Mouse (Mus musculus): ENCODE results near the gene Bcas3.
"Not testable (repeated sequence)": the region's sequence is repeated elsewhere in the genome, so short reads cannot be mapped to it uniquely, and the experiment has no call there.

Gene Bcas3

DNA sequence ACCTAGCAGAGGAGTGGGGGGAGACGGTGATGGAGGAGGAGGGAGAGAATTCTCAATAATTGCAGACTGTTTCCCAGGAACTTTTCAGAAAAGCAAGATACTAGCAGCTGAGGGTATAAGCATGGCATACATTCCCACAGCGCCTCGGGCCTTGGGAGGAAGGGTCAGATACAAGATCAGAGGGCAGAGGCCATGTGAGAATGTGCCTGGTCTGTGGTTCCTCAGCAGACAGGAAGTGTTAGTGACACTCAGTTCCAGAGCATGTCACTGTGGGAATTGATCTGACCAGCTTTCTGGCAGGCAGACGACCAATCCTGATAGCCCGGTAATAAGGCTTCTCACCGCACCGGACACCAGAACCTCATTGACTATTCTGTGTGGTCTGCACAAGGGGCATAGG is 357.2 kb downstream of the Bcas3 start:
- no peak for DNase-seq (ENCODE audit: low read depth, low spot score)

DNA sequence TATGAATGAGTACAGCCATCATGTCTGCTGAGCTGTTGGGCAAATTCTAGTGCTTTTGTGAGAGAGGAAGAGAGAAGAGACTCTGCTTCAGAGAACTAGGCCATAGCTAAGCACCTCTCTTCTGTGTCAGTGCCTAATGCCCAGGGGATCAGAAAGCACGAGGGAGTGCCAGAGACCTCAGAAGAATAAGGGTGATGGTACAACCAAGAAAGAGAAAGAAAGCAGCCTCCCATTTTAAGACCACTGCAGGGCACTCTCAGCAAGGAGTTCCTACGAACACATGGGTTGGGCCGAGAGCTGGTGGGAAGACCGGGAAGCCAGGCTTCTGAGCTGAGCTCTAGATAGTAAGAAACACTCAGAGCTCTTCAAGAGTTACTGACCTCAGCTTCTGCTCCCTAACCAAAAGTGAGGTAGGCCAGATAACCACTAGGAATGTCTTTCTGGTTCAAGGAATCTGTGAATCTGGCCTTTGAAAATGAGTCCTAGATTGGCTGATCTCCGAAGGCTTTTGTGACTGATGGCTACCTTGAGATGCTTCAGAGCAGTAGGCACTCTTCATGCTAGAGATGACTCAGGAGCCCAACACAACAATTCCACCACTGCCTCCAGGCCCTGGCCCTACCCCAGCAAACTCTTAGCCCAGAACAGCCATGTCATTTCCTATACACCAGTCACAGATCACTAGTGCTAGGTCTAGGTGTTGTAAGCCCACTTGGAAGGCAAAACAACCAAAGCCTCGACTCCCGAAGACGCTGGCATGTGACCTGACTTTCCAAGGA is 359.2 kb downstream of the Bcas3 start:
- no peak for DNase-seq (ENCODE audit: low read depth, low spot score)

DNA sequence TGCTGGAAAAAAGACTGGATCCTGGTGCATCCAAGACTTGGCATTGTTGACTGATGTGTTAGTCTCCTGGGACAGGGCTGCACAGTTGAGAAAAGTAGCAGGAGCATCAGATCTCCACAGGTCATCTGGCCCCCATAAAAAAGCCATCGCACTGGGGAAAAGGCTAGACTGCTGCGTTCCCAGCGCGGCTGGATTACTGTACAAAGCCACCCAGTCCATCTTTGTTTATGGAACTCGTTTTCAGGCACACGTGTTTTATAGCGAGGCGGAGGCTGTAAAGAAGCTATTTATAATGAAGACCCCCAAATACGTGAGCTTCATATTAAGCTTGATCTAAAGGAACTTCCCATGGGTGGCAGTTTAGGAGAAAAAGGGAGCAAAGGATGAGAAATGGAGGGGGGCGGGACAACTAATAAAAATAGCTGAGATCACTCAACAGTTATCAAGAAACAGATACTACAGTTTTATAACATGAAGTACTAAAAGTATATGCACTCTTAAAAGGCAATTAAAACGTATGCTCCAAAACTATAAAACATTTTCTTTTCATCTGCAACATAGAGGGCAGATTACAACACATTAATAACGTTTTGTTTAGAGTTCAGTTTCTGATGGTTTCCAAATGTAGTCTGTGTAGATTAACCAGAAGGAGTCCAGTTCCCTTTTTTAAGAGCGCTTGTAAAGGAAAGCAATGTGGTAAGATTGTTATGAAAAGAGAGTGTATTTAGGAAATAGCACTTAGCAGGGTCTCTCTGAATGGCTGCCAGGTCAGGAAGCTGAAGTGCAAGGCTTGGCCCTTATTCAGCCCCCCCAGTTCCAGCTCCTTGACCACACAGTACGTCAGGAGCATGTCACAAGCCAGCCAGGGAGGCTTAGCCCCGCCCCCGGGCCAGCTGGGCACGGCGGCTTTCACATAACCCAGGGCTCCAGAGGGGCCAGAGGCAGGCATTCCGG is 360.2 kb downstream of the Bcas3 start:
- peak; percentile 68 for DNase-seq (ENCODE audit: low read depth, low spot score)

DNA sequence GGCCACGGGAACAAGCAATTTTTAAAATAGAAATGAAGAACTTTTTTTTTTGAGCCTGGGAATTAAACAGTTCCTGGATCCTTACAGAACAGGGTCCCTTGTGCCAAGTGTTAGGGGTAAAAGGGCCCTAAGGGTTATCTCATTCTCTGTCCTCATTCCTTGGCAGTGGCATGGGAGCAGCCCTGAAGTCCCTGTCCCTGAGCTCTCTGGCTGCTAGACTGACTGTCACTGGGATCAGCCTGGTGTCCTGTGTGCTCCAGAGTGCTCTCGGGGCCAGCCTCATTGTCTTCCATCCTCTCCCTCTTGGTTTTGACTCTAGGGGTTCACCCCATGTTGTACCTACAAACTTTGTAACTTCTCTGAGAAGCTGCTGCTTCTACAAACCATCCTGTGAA is 360.8 kb downstream of the Bcas3 start:
- no peak for DNase-seq (ENCODE audit: low read depth, low spot score)

DNA sequence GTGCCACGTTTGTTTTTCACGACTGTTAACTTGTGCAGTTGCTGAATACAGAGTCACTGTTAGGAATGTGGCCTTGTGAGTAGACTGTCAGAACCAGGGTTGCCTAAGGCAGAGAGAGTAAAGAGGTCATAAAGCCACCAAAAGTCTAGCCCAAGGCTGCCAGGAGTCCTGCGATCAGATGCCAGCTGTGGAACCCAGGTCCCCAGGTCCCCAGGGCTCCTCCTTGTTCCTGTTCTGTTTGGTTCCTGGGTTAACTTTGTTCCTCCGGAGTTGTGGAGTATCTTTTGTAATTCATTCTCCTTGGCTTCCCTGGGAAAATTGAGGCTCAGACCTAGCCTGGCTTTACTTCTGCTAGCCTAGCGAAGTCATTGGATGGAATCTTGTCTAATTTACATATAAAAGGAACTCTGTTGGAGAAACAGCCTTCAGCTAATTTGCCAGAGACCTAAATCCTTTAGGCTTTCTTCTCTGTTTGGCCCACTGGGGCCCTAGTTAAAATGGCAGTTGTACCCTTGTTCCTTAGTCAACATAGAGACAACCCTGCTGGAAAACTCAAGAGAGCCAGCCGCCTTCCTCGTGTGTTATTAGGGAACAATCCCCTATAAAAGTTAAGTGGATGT is 361.5 kb downstream of the Bcas3 start:
- DNase-seq (ENCODE audit: low read depth, low spot score), result no peak

DNA sequence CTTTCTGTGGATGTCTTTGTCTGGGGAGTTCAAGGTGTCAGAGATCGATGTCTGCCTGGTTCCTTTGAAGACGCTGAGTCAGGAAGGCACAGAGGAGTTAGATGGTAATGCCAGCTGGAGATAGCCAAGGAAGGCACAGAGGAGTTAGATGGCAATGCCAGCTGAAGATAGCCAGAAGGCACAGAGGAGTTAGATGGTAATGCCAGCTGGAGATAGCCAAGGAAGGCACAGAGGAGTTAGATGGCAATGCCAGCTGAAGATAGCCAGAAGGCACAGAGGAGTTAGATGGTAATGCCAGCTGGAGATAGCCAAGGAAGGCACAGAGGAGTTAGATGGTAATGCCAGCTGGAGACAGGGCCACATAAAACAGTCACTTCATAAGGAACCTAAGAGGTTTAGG is 363.8 kb downstream of the Bcas3 start:
- DNase-seq (ENCODE audit: low read depth, low spot score), result not testable (repeated sequence)

DNA sequence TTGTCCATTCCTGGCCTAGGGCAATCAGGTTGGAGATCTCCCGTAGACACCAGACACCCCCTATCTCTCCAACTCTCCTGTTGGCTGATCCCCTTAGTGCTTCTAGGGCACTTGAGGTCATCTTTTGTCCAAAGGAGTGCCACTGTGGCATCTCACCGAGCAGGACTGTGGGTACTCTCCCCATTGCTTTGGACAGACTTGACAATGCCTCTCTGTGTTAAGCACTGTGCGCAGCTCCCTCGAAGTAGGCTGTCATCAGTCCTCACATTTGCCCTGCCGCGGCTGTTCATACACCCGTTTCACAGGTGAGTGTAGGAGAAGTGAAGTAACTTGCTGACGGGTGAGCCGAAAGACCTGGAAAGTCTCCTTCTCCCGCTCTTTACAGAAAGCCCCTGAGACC is 366.1 kb downstream of the Bcas3 start:
- DNase-seq (ENCODE audit: low read depth, low spot score), result no peak

DNA sequence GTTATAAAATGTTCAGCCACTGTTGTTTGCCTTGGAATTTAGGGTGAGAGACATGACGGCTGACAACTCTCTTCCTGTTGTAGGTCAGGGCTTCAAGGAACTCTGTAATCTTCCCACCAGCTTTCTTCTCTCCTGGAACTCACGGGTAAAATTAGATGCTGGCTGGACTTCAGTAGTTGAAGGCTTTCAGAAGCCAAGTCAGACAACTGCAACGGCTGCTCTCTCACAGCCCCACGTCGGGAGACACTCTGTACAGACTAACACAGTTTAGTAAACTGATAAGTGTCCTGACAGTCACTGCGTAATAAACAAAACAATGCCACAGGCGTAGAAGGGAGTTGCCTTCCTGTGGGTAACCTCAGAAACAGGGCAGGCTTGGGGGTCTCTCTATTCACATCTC is 366.8 kb downstream of the Bcas3 start:
- no peak for DNase-seq (ENCODE audit: low read depth, low spot score)

DNA sequence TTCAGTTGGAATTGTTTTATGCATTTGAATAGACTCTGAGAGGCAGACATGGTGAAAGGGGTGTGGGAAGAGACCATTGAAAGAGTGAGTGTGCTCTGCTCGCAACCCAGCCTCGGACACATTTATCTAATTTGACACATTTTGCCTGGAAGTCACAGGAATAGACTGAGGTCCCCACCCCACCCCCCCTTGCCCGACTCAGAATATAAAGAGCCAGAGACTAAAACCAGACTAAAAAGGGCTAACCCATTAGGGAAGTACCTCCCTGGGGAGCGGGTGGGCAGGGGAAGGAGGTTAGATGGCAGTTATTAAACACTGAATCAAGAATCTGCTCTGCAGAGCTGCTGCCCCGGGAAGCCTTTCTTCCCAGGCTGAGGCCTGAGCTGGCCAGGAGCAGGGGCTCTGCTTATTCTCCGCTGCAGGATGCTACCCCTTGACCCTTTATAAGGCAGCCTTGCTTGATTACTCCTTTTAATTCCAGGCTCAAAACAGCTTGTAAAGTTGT is 367.4 kb downstream of the Bcas3 start:
- no peak for DNase-seq (ENCODE audit: low read depth, low spot score)

DNA sequence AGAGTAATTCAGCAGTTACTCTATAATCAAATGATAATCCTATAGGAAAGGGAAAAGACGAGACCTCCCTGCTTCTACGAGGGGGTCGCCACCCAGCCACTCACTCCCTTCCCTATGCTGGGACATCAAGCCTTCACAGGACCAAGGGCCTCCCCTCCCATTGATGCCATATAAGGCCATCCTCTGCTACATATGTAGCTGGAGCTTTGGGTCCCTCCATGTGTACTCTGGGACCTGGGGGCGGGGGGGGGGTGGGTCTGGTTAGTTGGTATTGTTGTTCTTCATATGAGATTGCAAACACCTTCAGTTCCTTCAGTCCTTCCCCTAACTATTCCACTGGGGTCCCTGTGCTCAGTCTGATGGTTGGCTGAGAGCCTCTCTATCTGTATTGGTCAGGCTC is 369.0 kb downstream of the Bcas3 start:
- DNase-seq (ENCODE audit: low read depth, low spot score), result no peak

DNA sequence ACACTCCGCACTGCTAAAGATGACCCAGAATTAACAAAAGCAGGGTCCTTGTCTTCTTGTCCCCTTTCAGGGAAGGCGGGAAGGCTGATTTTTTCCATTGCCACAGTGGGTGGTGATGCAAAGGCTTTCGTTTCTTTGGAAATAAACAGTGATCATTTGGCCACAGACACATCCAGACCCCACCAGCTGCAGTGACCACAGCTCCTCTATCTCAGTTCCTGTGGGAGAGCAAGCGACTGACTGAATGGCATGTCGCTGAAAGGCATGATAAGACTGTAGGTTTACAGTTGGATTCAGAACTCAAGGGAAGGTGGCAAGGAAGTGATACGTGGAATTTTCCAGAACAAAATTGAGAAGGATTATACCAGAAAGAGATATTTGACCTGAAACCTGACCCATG is 371.2 kb downstream of the Bcas3 start:
- no peak for DNase-seq (ENCODE audit: low read depth, low spot score)

DNA sequence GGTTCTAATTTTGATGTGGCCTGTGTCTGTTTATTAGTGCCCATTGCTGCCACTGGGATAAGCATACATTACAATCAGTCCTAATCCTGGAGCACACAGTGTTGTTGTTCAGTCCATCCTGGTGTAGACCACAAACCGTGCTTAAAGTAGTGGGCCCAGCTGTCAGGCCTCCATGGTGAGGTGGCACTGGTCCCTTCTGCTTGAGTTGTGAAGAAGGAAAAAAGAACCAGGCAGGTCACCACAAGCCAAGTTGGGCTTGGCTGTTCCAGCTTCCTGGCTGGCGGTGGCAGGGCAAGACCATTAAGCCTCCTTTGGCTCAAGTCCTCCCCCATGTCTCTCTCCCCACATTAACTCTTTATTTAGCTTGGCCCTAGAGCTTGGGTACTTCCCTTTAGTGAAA is 376.8 kb downstream of the Bcas3 start:
- no peak for DNase-seq (ENCODE audit: low read depth, low spot score)

DNA sequence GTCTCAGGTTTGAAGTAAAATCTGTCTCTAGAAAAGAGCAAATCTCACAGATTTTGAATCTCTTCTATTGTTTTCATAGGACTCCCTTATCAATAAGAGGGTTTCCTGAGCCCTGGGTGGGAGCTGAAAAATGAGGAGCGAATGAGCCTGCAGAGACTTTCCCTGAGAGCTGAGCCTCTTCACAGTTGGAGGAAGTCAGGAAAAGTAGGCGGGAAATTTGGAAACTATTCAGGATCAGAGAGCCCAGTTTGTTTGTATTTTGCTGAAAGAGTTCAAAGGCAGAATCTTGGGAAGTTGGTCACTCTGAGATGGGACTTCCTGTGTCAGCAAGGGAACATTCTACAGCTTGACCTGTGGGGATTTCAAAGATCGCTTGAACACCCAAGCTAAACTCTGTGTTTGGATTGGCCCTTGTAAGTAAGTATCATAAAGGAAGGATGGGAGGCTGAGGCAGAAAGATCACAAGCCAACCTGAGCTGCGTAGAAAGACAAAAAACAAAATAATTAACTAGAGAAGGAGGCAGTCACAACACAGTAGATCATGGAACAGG is 379.6 kb downstream of the Bcas3 start:
- no peak for DNase-seq (ENCODE audit: low read depth, low spot score)

DNA sequence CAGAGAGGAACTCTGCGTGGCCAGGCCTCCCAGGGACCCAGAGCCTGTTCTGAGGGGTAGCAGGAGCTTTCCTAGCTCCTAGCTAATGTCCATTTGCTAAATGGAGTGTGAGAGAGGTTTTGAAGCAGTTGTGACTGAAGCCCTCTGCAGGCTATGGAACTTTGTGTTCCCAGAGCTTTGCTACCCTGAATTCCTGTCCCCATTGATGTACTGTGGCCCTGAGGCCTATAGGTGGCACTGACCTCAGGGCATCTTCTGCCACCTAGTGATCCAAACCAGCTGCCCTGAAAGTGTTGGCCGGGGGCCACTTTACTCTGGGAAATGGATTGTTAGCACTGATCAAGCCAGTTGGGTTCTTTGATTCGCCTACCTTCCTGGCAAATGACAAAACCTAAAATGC is 380.6 kb downstream of the Bcas3 start:
- no peak for DNase-seq (ENCODE audit: low read depth, low spot score)

DNA sequence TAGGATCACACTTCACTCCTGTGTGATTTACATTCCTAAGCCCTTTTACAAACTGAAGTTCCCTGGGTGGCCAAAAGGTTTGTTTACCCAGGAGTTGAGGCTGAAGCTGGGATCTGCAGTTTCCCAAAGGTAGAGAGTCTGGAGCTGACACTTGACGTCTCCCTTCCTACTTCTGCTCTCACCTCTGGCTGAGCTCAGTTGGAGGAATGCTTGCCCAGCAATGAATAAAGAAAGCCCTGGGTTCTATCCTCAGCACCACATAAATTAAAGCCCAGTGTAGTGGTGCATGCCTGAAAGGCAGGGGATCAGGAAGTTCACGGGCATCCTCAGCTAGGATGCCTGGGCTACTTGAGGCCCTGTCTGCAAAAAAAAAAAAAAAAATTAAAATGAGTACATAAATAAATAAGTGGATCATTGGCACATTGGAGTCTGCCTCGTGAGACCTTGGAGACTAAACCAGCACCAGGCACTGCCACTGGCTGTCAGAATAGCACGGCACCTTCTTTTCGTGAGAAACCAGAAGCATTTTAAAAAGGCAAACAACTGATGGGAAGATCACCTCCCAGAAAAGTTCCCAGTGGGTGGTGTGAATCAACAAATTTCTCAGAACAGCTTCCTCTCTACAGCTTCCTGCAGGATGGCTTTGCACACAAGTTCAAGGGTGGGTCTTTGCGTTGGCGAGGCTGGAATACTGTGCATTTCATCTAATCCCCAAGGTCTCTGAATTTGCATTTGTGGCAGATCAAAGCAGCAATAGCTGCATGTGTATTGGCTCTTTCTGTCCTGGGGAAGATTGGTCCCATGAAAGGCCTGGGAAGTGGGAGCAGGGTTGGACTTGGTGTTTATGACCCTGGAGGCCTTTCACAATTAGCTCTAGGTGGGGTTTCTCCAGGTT is 381.6 kb downstream of the Bcas3 start:
- DNase-seq (ENCODE audit: low read depth, low spot score), result no peak

DNA sequence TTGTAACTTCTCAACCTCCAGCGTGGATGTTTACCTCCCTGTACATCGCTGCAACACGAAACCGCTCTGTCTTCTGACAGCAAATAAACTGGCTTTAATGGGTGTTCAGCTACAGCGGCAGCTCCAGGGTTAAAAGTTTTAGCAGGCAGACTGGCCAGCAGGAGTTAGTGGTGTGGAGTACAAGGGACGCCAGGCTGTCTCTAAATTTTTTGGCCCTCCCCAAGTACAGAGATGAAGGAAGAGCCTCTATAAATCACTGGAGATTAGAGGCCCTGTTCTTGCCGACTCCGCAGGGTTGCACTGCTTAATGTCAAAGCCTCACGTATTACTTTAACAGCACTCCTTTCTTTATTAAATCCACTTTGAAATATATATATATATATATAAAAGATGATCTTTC is 384.3 kb downstream of the Bcas3 start:
- no peak for DNase-seq (ENCODE audit: low read depth, low spot score)

DNA sequence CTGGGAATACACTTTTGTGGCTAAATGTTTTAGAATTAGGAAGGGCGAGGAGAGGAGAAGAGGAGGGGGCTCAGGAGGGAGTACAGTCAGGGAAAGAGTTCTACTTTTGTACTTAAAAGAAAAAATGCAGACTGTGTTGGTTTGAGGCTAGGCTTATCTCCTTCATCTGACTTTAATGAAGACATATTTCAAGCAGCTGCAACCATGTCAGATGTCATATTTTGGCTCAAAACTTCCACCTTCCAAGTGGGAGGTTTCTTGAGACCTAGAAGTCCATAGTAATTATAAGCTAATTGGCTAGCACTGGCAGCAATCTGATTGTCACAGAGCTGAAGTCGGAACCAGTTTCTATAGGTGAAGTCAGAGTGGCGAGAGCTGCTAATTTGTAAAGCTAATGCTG is 384.9 kb downstream of the Bcas3 start:
- DNase-seq (ENCODE audit: low read depth, low spot score), result no peak

DNA sequence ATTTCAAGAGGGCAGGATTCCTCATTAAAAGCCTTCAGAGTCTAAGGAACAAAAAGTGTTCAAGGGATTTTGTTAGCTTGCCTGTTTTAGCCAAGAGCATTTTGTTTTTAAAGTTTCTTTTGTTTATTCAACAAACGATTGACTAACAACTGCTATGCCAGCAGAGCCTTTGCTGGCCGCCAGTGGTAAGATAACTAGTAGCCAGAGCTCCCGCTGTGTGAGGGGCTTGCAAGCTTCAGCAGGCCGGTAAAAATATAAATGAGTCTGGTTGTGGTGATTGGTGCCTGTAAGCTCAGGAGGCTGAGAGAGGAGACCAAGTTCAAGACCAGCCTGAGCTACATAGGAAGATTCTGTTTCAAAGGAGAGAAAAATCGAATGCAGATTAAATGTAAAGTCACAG is 385.6 kb downstream of the Bcas3 start:
- DNase-seq (ENCODE audit: low read depth, low spot score), result no peak

DNA sequence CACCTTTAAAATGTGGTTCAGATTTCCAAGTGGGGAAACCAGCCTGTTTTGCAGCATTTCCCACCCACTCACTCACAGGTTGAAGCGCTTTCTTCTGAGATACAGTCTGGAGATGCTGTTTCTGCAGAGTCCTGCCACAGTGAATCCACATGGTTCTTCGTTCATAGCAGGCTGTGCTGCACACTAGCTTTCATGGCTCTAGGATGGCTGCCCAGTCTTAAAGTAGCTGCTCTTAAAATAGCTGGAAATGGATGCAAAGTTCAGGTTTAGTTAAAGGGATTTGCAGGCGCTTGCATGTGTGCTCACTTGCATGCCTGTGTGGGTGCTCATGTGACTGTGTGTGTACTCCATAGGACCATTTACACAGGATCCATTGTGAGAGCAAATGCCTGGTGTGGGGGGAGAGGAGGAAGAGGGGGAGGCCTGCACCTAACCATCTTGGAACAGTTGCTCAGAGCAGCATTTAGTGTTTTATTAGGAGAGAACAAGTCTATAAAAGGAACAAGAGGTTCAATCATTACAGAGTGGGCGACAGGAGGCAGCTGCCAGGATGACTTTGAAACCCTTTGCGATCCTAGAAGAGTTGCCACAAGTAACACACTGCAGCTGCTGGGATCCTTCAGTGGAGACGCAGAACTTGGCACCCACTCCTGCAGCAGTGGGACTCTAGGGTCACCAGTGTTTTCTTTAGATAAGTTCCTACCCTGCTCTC is 386.5 kb downstream of the Bcas3 start:
- DNase-seq (ENCODE audit: low read depth, low spot score), result no peak

DNA sequence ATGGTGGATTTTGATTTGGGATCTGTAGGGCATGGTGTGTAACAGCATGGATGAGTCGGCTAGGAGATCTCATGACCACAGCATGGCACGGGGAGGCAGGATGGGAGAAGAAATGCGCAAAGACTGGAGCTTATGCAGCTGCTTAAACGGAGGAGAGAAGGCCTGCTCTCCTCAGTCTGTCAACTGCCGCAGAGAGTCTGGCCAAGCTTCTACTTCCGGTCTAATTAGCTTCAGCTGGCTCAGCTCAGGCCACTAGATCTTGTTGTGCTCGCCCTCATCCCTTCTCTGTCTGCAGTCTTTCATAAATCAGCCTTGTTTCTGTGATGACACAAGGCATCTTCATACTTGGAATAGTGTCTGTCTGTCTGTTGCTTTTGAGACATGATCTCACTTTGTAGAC is 393.4 kb downstream of the Bcas3 start:
- no peak for DNase-seq (ENCODE audit: low read depth, low spot score)
